In the genomic region with DNA sequence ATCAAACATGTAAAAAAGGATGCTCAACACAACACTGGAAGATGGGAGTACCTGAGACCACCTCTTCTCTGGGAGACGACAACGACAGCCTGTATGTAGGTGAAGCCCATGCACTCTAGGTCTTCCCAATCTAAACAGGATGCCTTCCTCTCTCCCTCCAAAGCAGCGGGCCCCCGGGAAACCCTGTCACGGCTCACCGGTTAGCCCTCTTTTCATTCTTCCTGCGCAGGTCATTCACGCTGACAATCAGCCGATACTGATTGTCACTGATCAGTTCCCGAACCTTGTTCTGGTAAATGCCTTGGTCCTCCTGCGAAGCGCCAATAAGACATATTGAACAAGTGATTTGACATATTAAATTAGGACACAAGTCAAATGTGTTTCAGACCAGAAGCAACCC, we compare ENCODE assay signal across 29 mouse cellular contexts. TPM values are rescaled to one million over a fixed set of nuclear protein-coding genes. Genes with fewer than 3 reads are reported as not detected.
DNase-seq lines count a peak whose midpoint lies in the region; ATAC-seq and TF ChIP-seq lines count a peak whose summit lies in the region.
"Had no signal": no experiment of that assay in that cellular context is flagged by ENCODE, and none has a peak within 500 bp of the region (broad histone marks: within the 10 kb centered on the region; RNA-seq: fewer than 3 reads in every experiment).

No protein-coding gene starts in this region.

- H3K9me3 ChIP-seq in erythroblast, embryonic 14.5 days (ENCODE audit: control insufficient read depth, low read length) = no peaks in the 10 kb centered on the region
- no peaks in the 10 kb centered on the region for H3K9me3 ChIP-seq in hindbrain, embryonic 10.5 days
- no peaks in the 10 kb centered on the region for H3K9me3 ChIP-seq in hindbrain, embryonic 14.5 days (ENCODE audit: control insufficient read depth, low read length)
- no peaks in the 10 kb centered on the region for H3K9me3 ChIP-seq in lung, embryonic 14.5 days (ENCODE audit: low read depth, low read length)
- H3K9me3 ChIP-seq in E14TG2a.4 (ENCODE audit: low read length) = no peaks in the 10 kb centered on the region
- H3K9me3 ChIP-seq: embryonic facial prominence, embryonic 15.5 days; forebrain, embryonic 12.5 days; hindbrain, embryonic 15.5 days; limb, embryonic 10.5 days had no signal

- WGBS in hindbrain, embryonic 10.5 days = 63% methylated on average over 12 of the region's 12 CpGs
- WGBS in hindbrain, embryonic 14.5 days = 52% methylated on average over 12 of the region's 12 CpGs
- 86% methylated on average over 12 of the region's 12 CpGs for WGBS in lung, embryonic 14.5 days

- no peak overlapping the region for H3K4me2 ChIP-seq in hindbrain, embryonic 14.5 days (replicated peaks)
- H3K4me2 ChIP-seq in lung, embryonic 14.5 days = peak overlapping the region; percentile 4; the same call in 1 of the 2 replicates
- H3K4me2 ChIP-seq: embryonic facial prominence, embryonic 15.5 days had no signal

- H3K4me3 ChIP-seq in erythroblast, embryonic 14.5 days (replicated peaks) = peak overlapping the region; percentile 10
- H3K4me3 ChIP-seq in hindbrain, embryonic 10.5 days = peak overlapping the region; percentile 86; the same call in 1 of the 2 replicates
- no peak overlapping the region for H3K4me3 ChIP-seq in hindbrain, embryonic 14.5 days (replicated peaks; ENCODE audit: low read length)
- H3K4me3 ChIP-seq in lung, embryonic 14.5 days (ENCODE audit: low read depth, low read length) = no peak overlapping the region
- H3K4me3 ChIP-seq in E14TG2a.4 (replicated peaks; ENCODE audit: low read length) = peak overlapping the region; percentile 90
- H3K4me3 ChIP-seq: embryonic facial prominence, embryonic 15.5 days; hindbrain, embryonic 15.5 days; left cerebral cortex, adult 2 months had no signal

- H3K27ac ChIP-seq in hindbrain, embryonic 10.5 days = no peak overlapping the region
- H3K27ac ChIP-seq in hindbrain, embryonic 14.5 days = no peak overlapping the region
- H3K27ac ChIP-seq in lung, embryonic 14.5 days (ENCODE audit: low read depth) = no peak overlapping the region
- H3K27ac ChIP-seq: embryonic facial prominence, embryonic 15.5 days; forebrain, embryonic 12.5 days; hindbrain, embryonic 15.5 days; left cerebral cortex, adult 2 months; limb, embryonic 10.5 days; stomach, postnatal 0 days had no signal

- TF ChIP-seq CTCF in lung, embryonic 14.5 days (IDR thresholded peaks at IDR 0.05; ENCODE audit: low read depth) = no peak
- TF ChIP-seq CTCF in E14TG2a.4 (conservative IDR thresholded peaks at IDR 0.05; ENCODE audit: low read length) = no peak

- DNase-seq in hindbrain, embryonic 10.5 days (ENCODE audit: low spot score) = no peak
- DNase-seq in hindbrain, embryonic 14.5 days (ENCODE audit: low spot score) = no peak
- DNase-seq in lung, embryonic 14.5 days = no peak
- no peak for DNase-seq in lung, postnatal 4 days
- DNase-seq in right cerebral cortex, adult 2 months (ENCODE audit: low spot score in 2 of 2) = no peak
- DNase-seq: adrenal gland, postnatal 25 days; cerebellum, adult 8-10 months; cerebellum, postnatal 36 days; embryo, embryonic 11 days; layer of hippocampus, adult 9-11 months; right cerebral cortex, postnatal 14 days; thymus, adult 2 months; thymus, postnatal 4 days had no signal

- no peak for ATAC-seq in erythroblast, adult 5-6 weeks (replicated peaks; ENCODE audit: low FRiP score, poor library complexity, severe bottlenecking)
- ATAC-seq in hindbrain, embryonic 14.5 days (ENCODE audit: low FRiP score) = no peak
- ATAC-seq in lung, embryonic 14.5 days (ENCODE audit: insufficient read depth) = no peak

- H3K9ac ChIP-seq in hindbrain, embryonic 14.5 days = no peak overlapping the region
- no peak overlapping the region for H3K9ac ChIP-seq in lung, embryonic 14.5 days
- H3K9ac ChIP-seq: embryonic facial prominence, embryonic 15.5 days; hindbrain, embryonic 15.5 days had no signal

- peaks cover 64% of the 10 kb centered on the region for H3K36me3 ChIP-seq in erythroblast, embryonic 14.5 days (ENCODE audit: control insufficient read depth)
- peaks cover 57% of the 10 kb centered on the region for H3K36me3 ChIP-seq in hindbrain, embryonic 10.5 days
- no peaks in the 10 kb centered on the region for H3K36me3 ChIP-seq in hindbrain, embryonic 14.5 days (replicated peaks; ENCODE audit: control insufficient read depth, insufficient read depth)
- H3K36me3 ChIP-seq in lung, embryonic 14.5 days (ENCODE audit: insufficient read depth) = peaks cover 54% of the 10 kb centered on the region
- H3K36me3 ChIP-seq in E14TG2a.4 (ENCODE audit: insufficient read depth, low read length) = peaks cover 62% of the 10 kb centered on the region
- H3K36me3 ChIP-seq: hindbrain, embryonic 15.5 days had no signal

- H3K4me1 ChIP-seq in erythroblast, embryonic 14.5 days (ENCODE audit: control insufficient read depth) = peaks cover 31% of the 10 kb centered on the region
- peaks cover 19% of the 10 kb centered on the region for H3K4me1 ChIP-seq in hindbrain, embryonic 10.5 days (replicated peaks)
- 0 out of 2 replicates have a peak, but pooled peaks cover 3% of the 10 kb centered on the region for H3K4me1 ChIP-seq in hindbrain, embryonic 14.5 days (replicated peaks; ENCODE audit: control insufficient read depth, insufficient read depth, low read length)
- H3K4me1 ChIP-seq in lung, embryonic 14.5 days (ENCODE audit: insufficient read depth) = no peaks in the 10 kb centered on the region
- H3K4me1 ChIP-seq in E14TG2a.4 (replicated peaks; ENCODE audit: low read depth, low read length) = peaks cover 61% of the 10 kb centered on the region

- H3K27me3 ChIP-seq in erythroblast, embryonic 14.5 days (ENCODE audit: control insufficient read depth) = no peaks in the 10 kb centered on the region
- no peaks in the 10 kb centered on the region for H3K27me3 ChIP-seq in hindbrain, embryonic 10.5 days (ENCODE audit: insufficient read depth, poor library complexity, severe bottlenecking)
- no peaks in the 10 kb centered on the region for H3K27me3 ChIP-seq in hindbrain, embryonic 14.5 days (ENCODE audit: control insufficient read depth, insufficient read depth, low read length)
- H3K27me3 ChIP-seq in lung, embryonic 14.5 days (ENCODE audit: insufficient read depth, low read length) = no peaks in the 10 kb centered on the region
- no peaks in the 10 kb centered on the region for H3K27me3 ChIP-seq in E14TG2a.4 (ENCODE audit: insufficient read depth, low read length)
- H3K27me3 ChIP-seq: embryonic facial prominence, embryonic 15.5 days; forebrain, embryonic 12.5 days; hindbrain, embryonic 15.5 days had no signal

RNA-seq across cellular contexts. Expression of gene Mcm3, which starts 2.5 kb away (rescaled TPM):
- 12.8 and 15.9 TPM in 2 replicates for polyA plus RNA-seq in erythroblast, embryonic 14.5 days (2012)
- 125 and 131 TPM in 2 replicates for total RNA-seq in erythroblast, adult 5-6 weeks (2015; ENCODE audit: low replicate concordance)
- 61.2 and 67.2 TPM in 2 replicates for total RNA-seq in erythroblast, adult 5-6 weeks (2017; ENCODE audit: low replicate concordance)
- 190 and 269 TPM in 2 replicates for polyA plus RNA-seq in hindbrain, embryonic 10.5 days (2016; fragmentation: Nextera tagmentation; extraction: Ambion mirVana)
- polyA plus RNA-seq in hindbrain, embryonic 14.5 days (2014; fragmentation: Nextera tagmentation; extraction: Ambion mirVana) = 20.4 and 23.8 TPM in 2 replicates
- 206 and 207 TPM in 2 replicates for polyA plus RNA-seq in lung, embryonic 14.5 days (2014; fragmentation: Nextera tagmentation; extraction: Ambion mirVana)

RNA-seq across cellular contexts. Expression of gene Il17f, which starts 27.2 kb away (rescaled TPM):
- not detected in 2 replicates for polyA plus RNA-seq in erythroblast, embryonic 14.5 days (2012)
- total RNA-seq in erythroblast, adult 5-6 weeks (2015; ENCODE audit: low replicate concordance) = not detected in 2 replicates
- 1.4 TPM in 1 of 2 replicates, not detected in the other for total RNA-seq in erythroblast, adult 5-6 weeks (2017; ENCODE audit: low replicate concordance)
- polyA plus RNA-seq in hindbrain, embryonic 10.5 days (2016; fragmentation: Nextera tagmentation; extraction: Ambion mirVana) = 0.54 TPM in 1 of 2 replicates, not detected in the other
- polyA plus RNA-seq in hindbrain, embryonic 14.5 days (2014; fragmentation: Nextera tagmentation; extraction: Ambion mirVana) = not detected in 2 replicates
- not detected in 2 replicates for polyA plus RNA-seq in lung, embryonic 14.5 days (2014; fragmentation: Nextera tagmentation; extraction: Ambion mirVana)
- total RNA-seq: adrenal gland, postnatal 25 days; gastrocnemius, adult 8-10 months; heart, postnatal 25 days; left cerebral cortex, adult 2 months; liver, adult 2 months; megakaryocyte-erythroid progenitor cell, adult 5-6 weeks had no signal
- polyA plus RNA-seq: embryonic facial prominence, embryonic 15.5 days; gonadal fat pad, adult 2 months; heart, embryonic 11.5 days; hindbrain, embryonic 15.5 days; intestine, embryonic 14.5 days; limb, embryonic 10.5 days; liver, adult 2 months; stomach, postnatal 0 days had no signal

Comparison
In these comparisons a context has a peak if more than half of its experiments do, and no peak if none do; other contexts are left out.
1. H3K4me3 ChIP-seq: peak in erythroblast, embryonic 14.5 days (single experiment), hindbrain, embryonic 10.5 days (single experiment) and E14TG2a.4 (single experiment); none in hindbrain, embryonic 14.5 days (single experiment) and lung, embryonic 14.5 days (single experiment).